ENCODE assay signal across 27 mouse cellular contexts in genomic region chr2:59447712-59448111, GRCm38 (mm10). TPM values are rescaled to one million over a fixed set of nuclear protein-coding genes. Genes with fewer than 3 reads are reported as not detected.
A peak's percentile ranks its signal among the peaks of the same experiment; 100 is the strongest.
DNase-seq lines count a peak whose midpoint lies in the region; ATAC-seq and TF ChIP-seq lines count a peak whose summit lies in the region.
"Had no signal": no experiment of that assay in that cellular context is flagged by ENCODE, and none has a peak within 500 bp of the region (broad histone marks: within the 10 kb centered on the region; RNA-seq: fewer than 3 reads in every experiment).

No protein-coding gene starts in this region.

- H3K27me3 ChIP-seq in embryonic facial prominence, embryonic 14.5 days (replicated peaks; ENCODE audit: control insufficient read depth, insufficient read depth, low read length) = no peaks in the 10 kb centered on the region
- H3K27me3 ChIP-seq in embryonic facial prominence, embryonic 10.5 days (replicated peaks; ENCODE audit: low read depth, poor library complexity, severe bottlenecking) = no peaks in the 10 kb centered on the region
- no peaks in the 10 kb centered on the region for H3K27me3 ChIP-seq in lung, embryonic 14.5 days (ENCODE audit: insufficient read depth, low read length)
- H3K27me3 ChIP-seq in stomach, postnatal 0 days (ENCODE audit: control insufficient read depth, insufficient read depth, low read length) = no peaks in the 10 kb centered on the region
- H3K27me3 ChIP-seq: embryonic facial prominence, embryonic 13.5 days; forebrain, embryonic 15.5 days; heart, embryonic 12.5 days; hindbrain, embryonic 12.5 days had no signal

- no peak overlapping the region for H3K4me3 ChIP-seq in embryonic facial prominence, embryonic 14.5 days (ENCODE audit: low read depth, low read length)
- H3K4me3 ChIP-seq in embryonic facial prominence, embryonic 10.5 days = no peak overlapping the region
- no peak overlapping the region for H3K4me3 ChIP-seq in lung, embryonic 14.5 days (ENCODE audit: low read depth, low read length)
- H3K4me3 ChIP-seq in stomach, postnatal 0 days (ENCODE audit: low read depth, low read length) = no peak overlapping the region
- H3K4me3 ChIP-seq: embryonic facial prominence, embryonic 13.5 days; erythroblast, embryonic 14.5 days; forebrain, embryonic 15.5 days; heart, embryonic 12.5 days; hindbrain, embryonic 12.5 days had no signal

- no peak for TF ChIP-seq CTCF in lung, embryonic 14.5 days (IDR thresholded peaks at IDR 0.05; ENCODE audit: low read depth)
- no peak for TF ChIP-seq CTCF in stomach, postnatal 0 days (IDR thresholded peaks at IDR 0.05; ENCODE audit: low read depth)

- H3K9me3 ChIP-seq in embryonic facial prominence, embryonic 14.5 days (ENCODE audit: control insufficient read depth, low read length) = peaks cover 8% of the 10 kb centered on the region; the same call in 1 of the 2 replicates
- no peaks in the 10 kb centered on the region for H3K9me3 ChIP-seq in embryonic facial prominence, embryonic 10.5 days
- H3K9me3 ChIP-seq in lung, embryonic 14.5 days (ENCODE audit: low read depth, low read length) = no peaks in the 10 kb centered on the region
- H3K9me3 ChIP-seq in stomach, postnatal 0 days (ENCODE audit: control insufficient read depth, low read length) = no peaks in the 10 kb centered on the region
- H3K9me3 ChIP-seq: embryonic facial prominence, embryonic 13.5 days; forebrain, embryonic 15.5 days; G1E; hindbrain, embryonic 12.5 days had no signal

- no peak overlapping the region for H3K27ac ChIP-seq in embryonic facial prominence, embryonic 14.5 days (replicated peaks; ENCODE audit: low read depth, low read length)
- no peak overlapping the region for H3K27ac ChIP-seq in embryonic facial prominence, embryonic 10.5 days (replicated peaks)
- H3K27ac ChIP-seq in lung, embryonic 14.5 days (ENCODE audit: low read depth) = no peak overlapping the region
- H3K27ac ChIP-seq in stomach, postnatal 0 days (replicated peaks) = no peak overlapping the region
- H3K27ac ChIP-seq: embryonic facial prominence, embryonic 13.5 days; forebrain, embryonic 15.5 days; hindbrain, embryonic 12.5 days had no signal

- no peak overlapping the region for H3K4me2 ChIP-seq in embryonic facial prominence, embryonic 14.5 days (ENCODE audit: low read depth, low read length)
- no peak overlapping the region for H3K4me2 ChIP-seq in lung, embryonic 14.5 days
- H3K4me2 ChIP-seq in stomach, postnatal 0 days (replicated peaks; ENCODE audit: low read depth) = no peak overlapping the region
- H3K4me2 ChIP-seq: embryonic facial prominence, embryonic 13.5 days; forebrain, embryonic 15.5 days; heart, embryonic 12.5 days; hindbrain, embryonic 12.5 days had no signal

- peak; percentile 59 for TF ChIP-seq EP300 in stomach, postnatal 0 days (optimal IDR thresholded peaks at IDR 0.05)

- H3K36me3 ChIP-seq in embryonic facial prominence, embryonic 14.5 days (ENCODE audit: control insufficient read depth, insufficient read depth, low read length) = no peaks in the 10 kb centered on the region
- H3K36me3 ChIP-seq in embryonic facial prominence, embryonic 10.5 days (replicated peaks) = no peaks in the 10 kb centered on the region
- no peaks in the 10 kb centered on the region for H3K36me3 ChIP-seq in lung, embryonic 14.5 days (ENCODE audit: insufficient read depth)
- no peaks in the 10 kb centered on the region for H3K36me3 ChIP-seq in stomach, postnatal 0 days (ENCODE audit: control insufficient read depth, insufficient read depth, low read length)
- H3K36me3 ChIP-seq: embryonic facial prominence, embryonic 13.5 days; forebrain, embryonic 15.5 days; G1E; heart, embryonic 12.5 days; hindbrain, embryonic 12.5 days had no signal

- DNase-seq in embryonic facial prominence, embryonic 14.5 days (ENCODE audit: low spot score) = peak; percentile 78
- no peak for DNase-seq in embryonic facial prominence, embryonic 10.5 days (ENCODE audit: low spot score)
- no peak for DNase-seq in lung, embryonic 14.5 days
- no peak for DNase-seq in lung, postnatal 36 days
- DNase-seq in urinary bladder, postnatal 36 days (ENCODE audit: low spot score in 2 of 2) = peak; percentile 28 to 51
- DNase-seq in urinary bladder, adult 2 months (ENCODE audit: low spot score) = no peak
- DNase-seq in stomach, postnatal 0 days (ENCODE audit: low spot score) = no peak
- no peak for DNase-seq in adrenal gland, adult 2 months
- DNase-seq: adrenal gland, postnatal 10 days; B cell, adult 2 months; cerebellum, adult 11 months; cerebellum, adult 8-10 months; cerebellum, postnatal 25 days; gastrocnemius, postnatal 36 days; heart, postnatal 4 days had no signal

- H3K4me1 ChIP-seq in embryonic facial prominence, embryonic 14.5 days (ENCODE audit: control insufficient read depth, insufficient read depth, low read length) = no peaks in the 10 kb centered on the region
- H3K4me1 ChIP-seq in embryonic facial prominence, embryonic 10.5 days = no peaks in the 10 kb centered on the region
- no peaks in the 10 kb centered on the region for H3K4me1 ChIP-seq in lung, embryonic 14.5 days (ENCODE audit: insufficient read depth)
- no peaks in the 10 kb centered on the region for H3K4me1 ChIP-seq in stomach, postnatal 0 days (replicated peaks; ENCODE audit: control insufficient read depth, insufficient read depth)
- H3K4me1 ChIP-seq: embryonic facial prominence, embryonic 13.5 days; forebrain, embryonic 15.5 days; heart, embryonic 12.5 days; hindbrain, embryonic 12.5 days had no signal

- peak; percentile 82 for ATAC-seq in embryonic facial prominence, embryonic 14.5 days (ENCODE audit: low read depth)
- peak; percentile 17; the same call in 1 of the 2 replicates for ATAC-seq in lung, embryonic 14.5 days (ENCODE audit: insufficient read depth)
- ATAC-seq in stomach, postnatal 0 days (ENCODE audit: low FRiP score, low TSS enrichment) = peak; percentile 78
- ATAC-seq: CD4-positive, CD25-positive, alpha-beta regulatory T cell, adult 4 months; forebrain, embryonic 15.5 days; hindbrain, embryonic 16.5 days had no signal

- H3K9ac ChIP-seq in embryonic facial prominence, embryonic 14.5 days (ENCODE audit: low read depth, low read length) = no peak overlapping the region
- H3K9ac ChIP-seq in lung, embryonic 14.5 days = no peak overlapping the region
- H3K9ac ChIP-seq in stomach, postnatal 0 days (ENCODE audit: low read length) = no peak overlapping the region
- H3K9ac ChIP-seq: embryonic facial prominence, embryonic 13.5 days; forebrain, embryonic 15.5 days; heart, embryonic 12.5 days; hindbrain, embryonic 12.5 days had no signal

- 55% methylated on average over 2 of the region's 2 CpGs for WGBS in embryonic facial prominence, embryonic 14.5 days
- 82% methylated on average over 2 of the region's 2 CpGs for WGBS in embryonic facial prominence, embryonic 10.5 days
- 64% methylated on average over 2 of the region's 2 CpGs for whole genome bisulfite sequencing in lung, embryonic 14.5 days
- 57% methylated on average over 2 of the region's 2 CpGs for WGBS in stomach, postnatal 0 days

RNA-seq across cellular contexts. Expression of gene Dapl1, which starts 36.7 kb away (rescaled TPM):
- polyA plus RNA-seq in embryonic facial prominence, embryonic 14.5 days (2014; fragmentation: Nextera tagmentation; extraction: Ambion mirVana) = 16.6 and 17.0 TPM in 2 replicates
- polyA plus RNA-seq in embryonic facial prominence, embryonic 10.5 days (2016; fragmentation: Nextera tagmentation; extraction: Ambion mirVana) = 8.5 and 11.3 TPM in 2 replicates
- 2.0 and 4.0 TPM in 2 replicates for polyA plus RNA-seq in lung, embryonic 14.5 days (2014; fragmentation: Nextera tagmentation; extraction: Ambion mirVana)
- polyA plus RNA-seq in urinary bladder, adult 2 months (2012; rRNA removed) = 3.0 and 5.8 TPM in 2 replicates
- 472 and 547 TPM in 2 replicates for polyA plus RNA-seq in stomach, postnatal 0 days (2015; fragmentation: Nextera tagmentation; extraction: Ambion mirVana)
- total RNA-seq in adrenal gland, adult 2 months (2021) = not detected
- not detected in 2 replicates for polyA plus RNA-seq in adrenal gland, adult 2 months (2012; rRNA removed)
- total RNA-seq: adrenal gland, postnatal 4 days; G1E; gastrocnemius, adult 8-10 months; gastrocnemius, postnatal 36 days; heart, adult 8-10 months; heart, postnatal 4 days had no signal
- polyA plus RNA-seq: brain, embryonic 14.5 days; erythroblast, embryonic 14.5 days; forebrain, embryonic 15.5 days; G1E had no signal

Comparison
In these comparisons a context has a peak if more than half of its experiments do, and no peak if none do; other contexts are left out.
1. DNase-seq: peak in embryonic facial prominence, embryonic 14.5 days (single experiment) and urinary bladder, postnatal 36 days (2 of 2); none in embryonic facial prominence, embryonic 10.5 days (single experiment), lung, embryonic 14.5 days (single experiment), lung, postnatal 36 days (single experiment), urinary bladder, adult 2 months (single experiment), stomach, postnatal 0 days (single experiment) and adrenal gland, adult 2 months (single experiment).
2. ATAC-seq: peak in every context shown above with its lines; median percentile 82 in embryonic facial prominence, embryonic 14.5 days; 78 in stomach, postnatal 0 days; 17 in lung, embryonic 14.5 days.
3. RNA of gene Dapl1, which starts 36.7 kb away (polyA plus RNA-seq): 472 to 547 TPM in stomach, postnatal 0 days; 16.6 to 17.0 TPM in embryonic facial prominence, embryonic 14.5 days, 8.5 to 11.3 TPM in embryonic facial prominence, embryonic 10.5 days, 3.0 to 5.8 TPM in urinary bladder, adult 2 months, 2.0 to 4.0 TPM in lung, embryonic 14.5 days and not detected in adrenal gland, adult 2 months; every median in the first group is over 10 times any median in the second.